Mouse (Mus musculus): ENCODE data around the gene Rxrg. TPM values are rescaled to one million over a fixed set of nuclear protein-coding genes. Genes with fewer than 3 reads are reported as not detected.

Rxrg gene
- 1 to 10 TPM; 4.8 to 5.1 TPM for total RNA-seq (2021)
- long read RNA-seq, experiment 1, partial matches to known transcripts, result 0 of 4 reads
- long read RNA-seq, experiment 1, other reads (novel, unspliced or antisense), result 0 of 4 reads
- long read RNA-seq, experiment 2, result 0 reads

- peak; percentile 42 to 51 for DNase-seq
These were observed at the start of gene Rxrg for GRCm38 (mm10) chr1:167598255-167599081. TSS of gene Rxrg (plus strand) at chr1:167598384.

- DNase-seq, result no peak
These were observed 48.9 kb upstream of the Rxrg start for GRCm38 (mm10) chr1:167549324-167549723.

GRCm38 (mm10) chr1:167551601-167552000, 46.6 kb upstream of the Rxrg start:
- DNase-seq, result peak; percentile 2 to 13

DNA sequence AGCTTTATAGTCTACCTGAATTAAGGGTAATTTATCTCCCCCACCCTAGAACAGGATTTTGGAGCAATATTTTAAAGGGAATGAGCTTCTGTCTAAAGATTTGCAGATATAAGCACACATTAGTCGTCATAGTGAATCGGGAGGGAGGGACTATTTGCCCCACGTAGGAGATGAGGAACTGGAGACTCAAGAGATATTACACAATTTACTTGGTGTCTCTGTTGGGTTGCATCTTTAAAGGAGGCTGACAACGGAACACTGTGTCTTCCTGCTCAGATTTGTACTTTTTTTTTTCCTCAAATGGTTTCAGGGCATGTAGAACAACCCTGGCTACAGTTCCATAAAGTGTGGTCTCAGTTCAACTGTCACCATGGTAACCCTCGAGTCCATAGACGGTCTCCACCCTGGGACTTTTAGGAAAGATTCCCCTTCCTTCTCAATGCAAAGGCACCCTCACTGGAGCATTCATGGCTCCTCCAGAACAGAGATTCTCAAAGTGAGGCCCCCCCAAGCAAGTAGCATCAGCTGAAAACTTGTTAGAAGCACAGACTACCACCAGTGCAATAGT, 44.1 kb upstream of the Rxrg start:
- DNase-seq, result no peak

GRCm38 (mm10) chr1:167566571-167566970, 31.6 kb upstream of the Rxrg start:
- no peak for DNase-seq

DNA sequence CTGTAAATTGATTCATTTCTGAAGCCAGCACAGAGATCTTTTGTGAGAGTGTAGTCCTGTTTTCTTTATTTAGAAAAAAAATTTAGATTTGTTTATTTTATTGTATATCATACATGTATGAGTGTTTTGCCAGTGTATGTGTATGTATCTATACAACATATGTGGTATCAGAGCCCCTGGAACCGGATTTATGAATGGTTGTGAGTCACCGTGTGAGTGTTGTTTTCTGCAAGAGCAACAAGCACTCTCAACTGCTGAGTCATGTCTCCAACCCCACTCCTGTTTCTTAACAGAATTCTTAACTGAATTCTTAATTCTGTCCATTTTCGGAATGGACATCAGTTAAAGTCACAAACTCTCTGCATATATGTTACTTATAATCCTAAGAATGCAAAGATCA, 19.1 kb upstream of the Rxrg start:
- DNase-seq, result no peak

DNA sequence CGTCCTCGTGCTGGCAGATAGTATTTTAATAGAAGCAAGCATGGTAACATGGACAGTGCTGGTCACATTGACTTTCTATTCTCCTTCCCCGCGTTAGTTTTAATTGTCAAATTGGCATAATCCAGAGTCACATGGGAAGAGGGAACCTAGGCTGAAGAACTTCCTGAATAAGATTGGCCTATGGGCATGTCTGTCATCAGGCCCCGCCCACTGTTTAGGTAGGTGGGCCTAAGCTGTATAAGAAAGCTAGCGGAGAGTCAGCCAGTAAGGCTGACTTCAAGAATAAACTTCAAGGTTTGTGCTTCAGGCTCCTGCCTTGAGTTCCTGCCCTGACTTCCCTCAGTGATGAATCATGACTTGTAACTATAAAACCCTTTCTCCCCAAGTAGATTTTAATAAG, 15.0 kb upstream of the Rxrg start:
- DNase-seq, result no peak

DNA sequence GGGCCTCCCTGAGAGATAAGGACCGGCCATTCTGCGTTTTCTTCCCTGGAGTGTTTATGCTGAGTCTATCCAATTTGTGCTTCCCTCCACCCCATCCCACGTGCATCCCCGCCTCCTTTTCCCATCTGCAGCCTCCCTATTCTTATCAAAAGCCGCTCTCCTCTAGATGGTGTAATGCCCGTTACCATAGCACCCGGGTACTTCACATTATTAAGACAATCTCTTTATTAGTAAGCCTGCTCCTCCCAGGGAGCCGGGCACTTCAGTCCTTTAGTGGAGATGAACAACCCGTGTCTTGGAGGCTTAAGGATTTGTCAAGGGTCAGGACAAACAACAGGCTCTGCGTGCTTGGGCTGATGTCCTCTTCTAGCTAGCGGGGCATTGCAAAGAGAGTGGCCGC, 14.3 kb upstream of the Rxrg start:
- no peak for DNase-seq

GRCm38 (mm10) chr1:167588747-167589558, 9.2 kb upstream of the Rxrg start:
- no peak for DNase-seq

GRCm38 (mm10) chr1:167592175-167592574, 6.0 kb upstream of the Rxrg start:
- DNase-seq, result no peak

DNA sequence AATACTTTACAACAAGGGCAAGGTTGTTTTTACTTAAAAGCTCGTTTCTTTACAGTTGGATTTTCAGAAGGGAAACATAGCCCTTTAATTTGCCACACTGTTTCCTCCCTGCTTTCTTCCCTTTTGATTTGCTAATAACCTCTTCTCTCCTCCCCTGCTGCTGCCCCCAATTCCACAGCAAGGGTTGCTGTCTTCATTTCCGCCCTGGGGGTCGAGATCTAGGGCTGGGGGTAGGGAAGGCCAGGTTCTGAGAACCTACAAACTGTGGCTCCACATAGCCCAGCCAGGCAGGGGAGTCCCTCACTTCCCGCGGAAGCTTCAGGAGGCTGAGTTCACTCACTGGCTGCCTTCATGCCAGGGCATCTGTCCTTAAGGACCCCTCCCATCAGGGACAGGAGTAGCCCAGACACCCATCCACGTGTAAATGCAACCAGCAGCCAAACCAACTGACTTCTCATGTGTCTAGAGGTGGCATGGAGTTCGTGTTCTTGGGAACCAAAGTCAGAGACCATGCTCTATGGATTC, 1.1 kb downstream of the Rxrg start:
- DNase-seq, result no peak

DNA sequence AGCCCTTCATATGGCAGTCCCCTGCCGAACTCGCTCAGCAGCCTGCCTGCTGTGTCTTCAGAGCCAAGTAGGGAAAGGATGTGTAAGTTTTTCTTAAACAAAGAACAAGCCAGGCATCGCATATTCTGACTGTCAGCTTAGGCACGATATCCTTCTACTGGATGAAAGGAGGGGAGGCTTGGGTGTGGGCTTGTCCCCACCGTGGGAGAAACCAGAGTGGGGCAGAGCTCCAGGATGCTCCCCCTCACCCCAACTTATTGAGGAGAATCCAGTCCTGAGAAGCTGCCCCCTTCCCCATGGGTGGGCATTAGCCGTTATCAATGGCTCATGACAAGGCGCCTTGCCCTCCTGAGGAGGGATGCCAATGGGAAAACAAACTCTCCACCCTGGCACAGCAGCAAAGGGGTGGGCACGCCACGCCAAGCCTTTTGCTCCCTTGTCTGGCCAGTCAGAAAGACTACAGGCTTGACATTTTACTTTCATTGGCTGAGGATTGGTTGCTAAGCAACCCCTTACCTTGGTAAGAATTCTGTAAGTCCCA, 10.1 kb downstream of the Rxrg start:
- DNase-seq, result no peak

DNA sequence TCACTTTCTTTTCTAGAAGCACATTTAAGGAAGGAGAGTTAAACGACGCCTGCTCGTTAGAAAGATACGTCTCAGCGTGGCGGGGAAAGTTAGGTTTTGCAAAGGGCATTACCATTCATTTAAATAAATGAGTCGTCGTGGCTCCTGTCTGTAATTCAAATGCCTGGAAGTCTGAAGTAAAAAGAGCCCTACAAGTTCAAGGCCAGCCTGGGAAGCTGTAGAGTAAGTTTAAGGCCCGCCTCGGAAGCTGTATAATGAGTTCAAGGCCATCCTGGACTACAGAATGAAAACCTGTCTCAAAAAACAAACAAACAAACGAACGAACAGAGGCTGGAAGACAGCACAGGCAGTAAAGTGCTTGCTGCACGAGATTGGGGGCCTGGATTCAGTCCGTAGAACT, 18.9 kb downstream of the Rxrg start:
- no peak for DNase-seq

- peak; percentile 3 to 49 for DNase-seq
These were observed 19.9 kb downstream of the Rxrg start for GRCm38 (mm10) chr1:167617995-167618489.

DNA sequence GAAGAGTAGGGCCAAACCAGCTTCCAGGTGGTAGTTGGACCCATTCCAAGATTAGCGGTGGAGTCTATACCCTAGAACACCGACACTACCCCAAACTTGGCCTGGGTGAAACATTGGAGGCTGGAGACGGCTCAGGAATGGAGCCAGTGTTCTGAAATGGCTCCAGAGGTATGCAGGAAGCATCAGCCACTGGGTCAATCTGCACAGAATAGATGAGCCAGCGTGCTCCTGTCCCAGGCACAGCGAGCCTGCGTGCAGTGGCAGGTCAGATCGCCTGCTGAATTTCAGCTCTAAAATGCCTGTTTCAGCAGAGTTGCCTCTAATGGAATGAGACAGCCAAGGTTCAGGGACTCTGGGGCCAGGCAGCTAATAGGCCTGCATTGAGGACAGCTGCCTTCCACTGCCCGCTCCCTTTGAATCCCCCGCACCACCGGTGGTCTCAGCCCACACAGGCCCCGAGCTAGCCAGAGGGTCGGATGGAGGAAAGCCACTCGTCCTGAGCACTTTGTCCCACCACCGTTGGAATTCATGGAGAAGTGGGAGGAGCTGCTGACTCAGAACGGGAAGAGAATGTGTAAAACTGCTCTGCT, 22.1 kb downstream of the Rxrg start:
- no peak for DNase-seq

DNA sequence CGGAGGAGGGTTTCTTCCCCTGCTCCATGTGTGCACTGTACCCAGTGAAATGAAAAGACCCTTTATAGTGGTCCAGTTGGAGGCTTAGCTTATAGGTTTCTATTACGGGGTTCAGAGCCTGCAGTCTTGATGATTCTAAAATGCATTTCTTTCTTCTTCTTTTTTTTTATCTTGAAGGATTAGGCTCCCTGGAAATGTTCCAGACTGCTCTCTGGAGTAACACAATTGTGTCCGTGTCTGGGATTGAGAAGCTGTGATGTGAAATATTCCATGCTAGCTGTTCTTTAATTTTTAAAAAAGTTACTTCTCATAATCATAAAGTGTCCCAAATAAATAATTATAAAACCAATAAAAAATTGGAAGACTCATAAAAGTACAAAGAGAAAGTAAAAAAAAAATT, 26.9 kb downstream of the Rxrg start:
- DNase-seq, result no peak

- DNase-seq, result no peak
These were observed 33.6 kb downstream of the Rxrg start for GRCm38 (mm10) chr1:167631765-167632164.

DNA sequence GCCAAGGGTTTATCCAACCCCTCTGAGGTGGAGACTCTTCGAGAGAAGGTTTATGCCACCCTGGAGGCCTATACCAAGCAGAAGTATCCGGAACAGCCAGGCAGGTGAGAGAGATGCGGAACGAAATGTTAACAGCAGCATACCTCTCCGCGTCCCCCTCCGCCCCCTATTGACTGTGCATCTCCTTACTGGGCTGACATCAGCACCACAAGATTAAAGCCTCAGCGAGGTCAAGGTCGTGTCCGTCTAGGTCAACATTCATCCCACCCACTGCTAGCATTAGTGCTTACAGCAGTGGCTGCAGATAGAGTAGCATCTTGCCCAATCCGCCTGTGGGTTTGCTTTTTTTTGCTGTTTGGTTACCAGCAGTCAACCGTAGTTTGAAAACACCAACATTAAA, 37.5 kb downstream of the Rxrg start:
- no peak for DNase-seq

DNA sequence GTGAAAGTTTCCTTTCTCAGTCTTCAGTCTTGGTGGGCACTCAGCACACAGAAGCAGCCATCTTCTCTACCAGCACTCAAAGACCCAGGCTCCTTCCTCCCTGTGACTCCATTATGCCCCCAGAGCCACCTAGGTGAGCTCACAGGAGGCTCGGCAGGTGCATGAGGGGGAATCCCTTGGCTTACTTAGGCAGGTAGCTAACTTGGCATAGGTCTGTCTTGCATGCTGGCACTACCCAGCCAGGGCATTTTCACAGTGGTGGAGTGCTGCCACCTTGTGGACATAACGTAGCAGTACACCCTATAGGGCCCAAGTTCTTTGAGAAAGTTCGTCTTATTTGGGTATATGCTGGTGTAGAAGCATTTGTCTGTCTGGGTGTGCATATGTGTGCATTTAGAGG, 38.8 kb downstream of the Rxrg start:
- peak; percentile 65 to 67 for DNase-seq

DNA sequence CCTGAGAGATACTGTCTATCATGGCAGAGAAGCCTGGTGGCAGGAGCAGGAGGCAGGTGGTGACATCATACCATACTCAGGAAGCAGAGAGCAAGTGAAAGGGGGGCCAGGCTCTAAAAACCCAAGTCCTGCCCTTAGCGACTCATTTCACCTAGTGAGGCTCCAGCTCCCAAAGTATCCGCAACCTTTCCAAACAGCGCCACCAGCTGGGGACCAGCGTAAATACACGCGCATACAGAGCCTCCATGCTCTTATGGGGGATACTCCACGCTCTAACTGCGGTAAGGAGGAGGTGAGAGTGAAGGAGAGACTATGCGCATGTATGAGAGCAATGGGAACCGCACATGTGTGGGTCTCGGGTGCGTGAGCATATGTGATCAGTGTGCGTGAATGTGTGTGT, 39.9 kb downstream of the Rxrg start:
- peak; percentile 46 to 54 for DNase-seq

DNA sequence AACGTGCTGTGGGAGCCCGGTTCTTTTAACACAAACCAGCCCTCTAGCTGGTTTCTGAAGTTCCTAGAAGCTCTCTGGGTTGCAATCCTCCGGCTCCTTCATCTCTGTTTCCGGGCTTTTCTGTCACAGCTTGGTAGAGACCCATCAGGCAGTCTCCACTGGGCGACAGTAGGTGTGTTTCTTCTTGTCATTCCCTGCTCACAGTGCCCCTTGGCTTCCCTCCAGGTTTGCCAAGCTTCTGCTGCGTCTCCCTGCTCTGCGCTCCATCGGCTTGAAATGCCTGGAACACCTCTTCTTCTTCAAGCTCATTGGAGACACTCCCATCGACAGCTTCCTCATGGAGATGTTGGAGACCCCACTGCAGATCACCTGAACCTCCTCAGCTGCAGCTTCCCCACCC, 40.7 kb downstream of the Rxrg start:
- DNase-seq, result peak; percentile 29

All from adrenal gland, postnatal 36 days (tissue).